Mouse (Mus musculus) A20 (cell line): ENCODE measurements at regions not wholly inside any gene's neighbourhood (a gene's known extent, or its start where the extent isn't known, plus 50 kb on each side); places are given as distances from the start of the nearest gene placed in this dataset.
A peak's percentile ranks its signal among the peaks of the same experiment; 100 is the strongest.

Experiments
- DNase-seq: peaks from one replicate; pipeline ENCODE4 v3.0.0-alpha.2; 2011; ENCODE audit warnings: low read depth, low spot score

DNA sequence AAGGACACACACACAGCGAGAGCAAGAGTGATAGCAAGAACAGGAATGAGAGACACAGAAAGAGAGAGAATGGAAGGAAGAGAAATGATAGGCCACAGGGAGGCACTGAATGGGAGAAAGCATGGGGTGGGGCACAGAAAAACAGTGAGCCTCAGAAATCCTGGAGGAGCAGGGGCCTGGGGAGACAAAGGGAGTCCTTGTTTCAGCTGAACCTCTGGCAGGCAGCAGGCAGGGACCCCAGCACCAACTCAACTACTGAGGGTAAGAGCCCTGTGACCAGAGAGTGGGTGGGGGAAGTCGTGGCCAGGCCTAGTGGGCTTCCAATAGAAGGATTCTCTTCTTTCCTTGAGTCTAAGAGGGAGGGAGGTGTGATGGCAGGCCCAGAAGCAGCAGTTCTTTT is 54.3 kb upstream of the Mvb12b start:
- no peak for DNase-seq

- no peak for DNase-seq
Observed at GRCm38 (mm10) chr2:33941316-33941715, 53.6 kb upstream of the Mvb12b start.

DNA sequence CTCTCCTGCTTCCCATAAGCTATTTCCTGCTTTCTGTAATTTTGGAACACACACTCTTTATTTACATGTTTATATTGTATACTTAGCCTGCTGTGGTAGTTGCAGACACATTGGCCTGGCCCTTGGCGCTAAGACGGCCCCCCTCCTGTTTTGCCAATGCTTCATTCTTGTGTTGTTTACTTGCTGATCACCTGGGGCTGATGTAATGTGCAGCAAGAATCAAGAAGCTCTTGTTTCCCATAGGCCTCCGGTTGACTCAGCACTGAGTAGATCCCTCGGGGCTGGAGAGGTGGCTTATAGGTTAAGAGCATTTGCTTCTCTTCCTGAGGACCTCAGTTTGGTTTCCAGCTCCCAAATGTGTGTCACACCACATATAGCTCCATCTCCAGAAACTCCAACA is 52.1 kb upstream of the Mvb12b start:
- peak; percentile 43 for DNase-seq
